Mouse (Mus musculus) liver, adult (tissue): ENCODE results near the gene Plscr3.
A peak's percentile ranks its signal among the peaks of the same experiment; 100 is the strongest.

Experiments
- GATA4 ChIP-seq: IDR thresholded peaks from 2 replicates; pipeline ENCODE4 v1.6.1; 2014; ENCODE audit warnings: mild to moderate bottlenecking, low read length; ENCODE audit not compliant: insufficient replicate concordance

Gene Plscr3

GRCm38 (mm10) chr11:69846738-69847688, 837 bp downstream of the Plscr3 start:
- no peak for TF ChIP-seq GATA4

- TF ChIP-seq GATA4, result no peak
These were observed 1.8 kb downstream of the Plscr3 start for GRCm38 (mm10) chr11:69848021-69848420.

- TF ChIP-seq GATA4, result peak; percentile 39; the same call in 1 of the 2 replicates
These were observed 3.0 kb downstream of the Plscr3 start for GRCm38 (mm10) chr11:69849128-69849527.

GRCm38 (mm10) chr11:69849884-69850283, 3.7 kb downstream of the Plscr3 start:
- no peak for TF ChIP-seq GATA4

- no peak for TF ChIP-seq GATA4
These were observed 4.6 kb downstream of the Plscr3 start for GRCm38 (mm10) chr11:69850754-69851153.

GRCm38 (mm10) chr11:69853994-69854393, 7.8 kb downstream of the Plscr3 start:
- no peak for TF ChIP-seq GATA4

- TF ChIP-seq GATA4, result no peak
These were observed 8.5 kb downstream of the Plscr3 start for GRCm38 (mm10) chr11:69854680-69855079.

- no peak for TF ChIP-seq GATA4
These were observed 9.2 kb downstream of the Plscr3 start for GRCm38 (mm10) chr11:69855347-69855746.

GRCm38 (mm10) chr11:69858113-69858998, 12.2 kb downstream of the Plscr3 start, which contains the start of gene Tnk1:
Tnk1 (minus strand) TSS chr11:69858730.
- no peak for TF ChIP-seq GATA4

GRCm38 (mm10) chr11:69864138-69864860, 18.1 kb downstream of the Plscr3 start:
- no peak for TF ChIP-seq GATA4

- TF ChIP-seq GATA4, result no peak
These were observed 19.4 kb downstream of the Plscr3 start for GRCm38 (mm10) chr11:69865561-69865960.

- no peak for TF ChIP-seq GATA4
These were observed 21.2 kb downstream of the Plscr3 start for GRCm38 (mm10) chr11:69867335-69867734.

- TF ChIP-seq GATA4, result no peak
These were observed 24.3 kb downstream of the Plscr3 start for GRCm38 (mm10) chr11:69870289-69871069.

GRCm38 (mm10) chr11:69871822-69872221, 25.6 kb downstream of the Plscr3 start:
- TF ChIP-seq GATA4, result no peak
